Mouse (Mus musculus) E14TG2a.4 (cell line): ENCODE measurements around the gene Csnk1d.

ENCODE experiments used
- CTCF ChIP-seq: conservative IDR thresholded peaks from 2 replicates; pipeline ENCODE4 v1.5.1; 2014; ENCODE audit warnings: low read length
- POU5F1 ChIP-seq: IDR thresholded peaks from 2 replicates; pipeline ENCODE4 v1.6.1; 2014; ENCODE audit warnings: low read length, borderline replicate concordance

DNA sequence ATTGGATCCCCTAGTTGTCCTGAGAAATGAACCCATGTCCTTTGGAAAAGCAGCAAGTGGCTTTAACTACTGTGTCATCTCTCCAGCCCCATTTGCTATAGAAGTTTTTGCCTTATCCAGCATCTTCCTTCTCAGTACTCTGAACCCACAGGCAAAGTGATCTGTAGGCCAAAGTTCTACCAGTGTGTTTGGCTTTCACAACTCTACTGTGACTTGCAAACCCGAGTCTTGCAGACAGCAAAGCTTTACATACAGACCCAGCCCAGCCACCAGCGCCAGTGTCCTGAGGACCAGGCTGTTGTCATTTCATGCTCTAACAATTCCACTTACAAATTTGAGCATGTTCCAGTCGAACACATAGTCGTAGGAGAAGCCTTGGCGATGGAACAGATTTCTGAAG, 19.9 kb downstream of the Csnk1d start:
- TF ChIP-seq CTCF (no peak), POU5F1 (no peak)
